Mouse (Mus musculus) T-helper 2 cell (primary cell): ENCODE measurements around the gene Gm10770.
"Not testable (repeated sequence)": the region's sequence is repeated elsewhere in the genome, so short reads cannot be mapped to it uniquely, and the experiment has no call there.

Source experiments
- in situ Hi-C: fragments of 300-600 bp; cut with MboI, MseI; formaldehyde crosslinking; loops from one replicate; pipeline ENCODE4 v1.15.1; 2025; ENCODE audit warnings: high pct_unique_total_duplicates

Gene Gm10770

DNA sequence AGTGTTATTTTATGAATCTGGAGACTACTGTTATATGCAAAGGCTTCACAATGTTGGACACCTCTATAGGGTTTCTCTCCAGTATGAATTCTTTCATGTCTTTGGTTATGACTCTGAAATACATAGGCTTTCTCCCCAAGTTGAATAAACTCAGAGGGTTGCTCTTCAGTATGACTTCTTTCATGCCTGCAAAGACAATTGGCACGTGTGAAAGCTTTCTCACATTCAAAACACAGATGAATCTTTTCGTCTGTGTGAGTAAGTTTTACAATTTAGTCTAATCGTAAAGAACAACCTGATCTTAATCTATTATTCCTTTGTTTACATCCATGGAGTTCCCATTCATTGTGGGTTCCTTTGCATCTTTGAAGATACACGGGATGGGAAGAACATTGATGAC lies at the start of gene Gm10770:
TSS of gene Gm10770 (minus strand) at position 101 of the 400 bp plus-strand sequence.
- in situ Hi-C loops: not testable (repeated sequence)

DNA sequence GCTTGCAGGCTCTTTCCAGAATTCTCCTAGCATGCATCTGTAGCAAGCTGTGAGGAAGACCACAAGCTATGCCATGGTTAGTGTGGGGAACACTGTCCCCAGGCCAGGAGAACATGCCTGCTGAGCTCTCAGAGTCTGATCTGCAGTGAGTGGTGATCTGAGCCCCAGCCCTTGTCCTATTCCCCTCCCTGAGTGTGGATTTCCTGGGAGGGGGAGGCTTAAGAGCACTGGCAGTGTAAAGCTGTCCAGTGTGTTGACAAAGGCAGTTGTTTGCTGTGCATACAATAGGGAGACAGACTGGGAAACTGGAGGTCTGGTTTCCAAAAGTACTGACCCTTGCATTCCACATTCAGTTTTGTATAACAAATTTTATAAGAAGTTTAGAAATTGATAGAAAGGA lies 43.8 kb upstream of the Gm10770 start:
- in situ Hi-C loops: not testable (repeated sequence)

- in situ Hi-C loops: not testable (repeated sequence)
These were observed 38.9 kb upstream of the Gm10770 start for GRCm38 (mm10) chr2:150218363-150218725.

GRCm38 (mm10) chr2:150217600-150218362 lies 38.3 kb upstream of the Gm10770 start, which contains the start of gene Zfp937:
Gene Zfp937 (plus strand): TSS chr2:150218073.
- in situ Hi-C loops: not testable (repeated sequence)

DNA sequence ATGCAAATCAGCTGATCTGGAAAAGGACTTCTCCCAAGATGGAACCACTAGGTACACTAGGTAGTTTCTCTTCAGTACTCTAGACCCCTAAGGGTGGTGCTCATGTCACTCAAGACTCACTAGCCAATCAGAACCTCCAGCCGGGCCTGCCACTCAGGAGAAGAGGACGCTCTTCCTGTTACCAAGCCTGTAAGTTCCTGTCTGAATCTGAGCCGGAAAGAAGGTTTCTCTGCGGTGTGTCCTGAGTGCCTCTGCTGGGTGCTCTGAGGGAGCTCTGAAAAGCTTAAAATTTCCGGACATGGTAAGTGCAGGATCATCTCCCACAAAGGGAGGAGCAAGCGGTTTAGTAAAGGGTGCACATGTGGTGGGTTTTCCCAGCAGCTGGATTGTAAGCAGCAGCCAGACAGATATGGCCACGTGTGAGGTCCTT lies 2.1 kb upstream of the Gm10770 start, which contains the start of gene Gm14139:
TSS of gene Gm14139 (plus strand) at position 186 of the 430 bp plus-strand sequence.
- in situ Hi-C loops: not testable (repeated sequence)

DNA sequence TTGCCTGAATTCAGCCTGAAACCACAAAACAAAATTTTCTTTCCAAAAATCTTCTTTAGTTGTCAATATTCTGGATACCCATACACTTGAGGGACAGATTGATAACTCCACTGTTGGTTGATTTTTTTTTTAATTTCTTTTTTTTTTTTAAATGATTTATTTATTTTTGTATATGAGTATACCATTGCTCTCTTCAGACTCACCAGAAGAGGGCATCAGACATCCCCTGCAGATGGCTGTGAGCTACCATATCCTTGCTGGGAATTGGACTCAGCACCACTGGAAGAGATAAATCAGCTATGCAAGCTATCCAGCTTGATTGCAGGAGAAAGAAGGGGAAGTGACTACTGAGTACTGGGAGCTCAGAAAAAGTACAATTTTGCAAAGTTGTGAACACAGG lies 1.6 kb upstream of the Gm10770 start:
- in situ Hi-C loops: not testable (repeated sequence)

DNA sequence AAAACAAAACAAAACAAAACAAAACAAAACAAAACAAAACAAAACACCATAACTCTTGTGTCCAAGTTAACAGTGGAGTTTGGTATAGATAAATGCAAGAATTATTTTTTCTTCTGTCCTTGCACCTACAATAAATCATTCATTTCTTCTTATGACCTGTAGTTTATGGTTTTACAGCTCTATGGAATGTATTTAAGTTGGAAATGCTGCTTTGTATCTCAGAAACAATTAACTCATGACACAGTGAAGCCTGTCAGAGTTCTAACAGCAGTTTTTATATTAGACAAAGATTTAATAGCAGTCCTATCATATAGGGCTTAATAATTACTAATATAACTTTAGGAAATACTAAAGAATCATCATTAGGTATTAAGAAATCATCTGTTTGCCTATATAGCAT lies 5.6 kb downstream of the Gm10770 start:
- in situ Hi-C loops: no loop called here

GRCm38 (mm10) chr2:150166703-150167102 lies 12.8 kb downstream of the Gm10770 start:
- in situ Hi-C loops: no loop called here

DNA sequence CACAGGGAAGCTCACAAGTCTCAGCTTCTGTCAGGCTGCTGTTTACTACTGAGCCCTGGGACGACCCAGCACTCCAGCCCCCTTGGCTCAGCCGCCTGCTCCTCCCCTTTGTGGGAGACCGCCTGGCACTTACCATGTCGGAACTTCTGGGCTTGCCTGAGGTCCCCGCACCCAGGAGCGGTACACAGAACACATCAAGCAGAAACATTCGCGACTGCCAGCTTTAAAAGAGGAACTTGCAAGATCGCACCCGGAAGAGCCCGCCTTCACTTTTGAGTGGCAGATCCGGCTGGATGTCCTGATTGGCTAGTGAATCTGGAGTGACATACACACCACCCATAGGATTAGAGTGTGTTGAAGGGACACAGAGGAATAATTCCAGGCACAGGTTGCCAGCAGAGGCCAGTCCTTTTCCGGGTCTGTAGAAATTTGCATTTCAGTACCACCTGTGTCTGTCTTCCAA lies 43.0 kb downstream of the Gm10770 start, which contains the start of gene Zfp120:
TSS of gene Zfp120 (minus strand) at position 274 of the 463 bp plus-strand sequence.
- in situ Hi-C loops: no loop called here

GRCm38 (mm10) chr2:150132773-150133172 lies 46.7 kb downstream of the Gm10770 start:
- in situ Hi-C loops: no loop called here

DNA sequence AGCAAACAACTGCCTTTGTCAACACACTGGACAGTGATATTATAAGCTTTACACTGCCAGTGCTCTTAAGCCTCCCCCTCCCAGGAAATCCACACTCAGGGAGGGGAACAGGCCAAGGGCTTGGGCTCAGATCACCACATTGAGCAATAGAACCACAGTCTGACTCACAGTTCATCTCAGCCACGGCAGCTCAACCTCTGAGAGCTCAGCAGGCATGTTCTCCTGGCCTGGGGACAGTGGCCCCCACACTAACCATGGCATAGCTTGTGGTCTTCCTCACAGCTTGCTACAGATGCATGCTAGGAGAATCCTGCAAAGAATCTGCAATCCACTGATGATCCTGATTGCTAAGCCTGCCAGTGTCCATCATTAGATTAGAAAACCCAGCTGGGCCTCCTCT lies 47.5 kb downstream of the Gm10770 start:
- in situ Hi-C loops: not testable (repeated sequence)
